Mouse (Mus musculus) midbrain, embryonic 14.5 days (tissue): ENCODE results near the gene Ebp. TPM values are rescaled to one million over a fixed set of nuclear protein-coding genes. Genes with fewer than 3 reads are reported as not detected.

Experiments
- ATAC-seq: fragments of 200-750 bp; cut with Nextera tagmentation; 2 replicates; pipeline ENCODE4 v1.8.0; 2017; ENCODE audit warnings: moderate number of reproducible peaks, moderate library complexity; ENCODE audit not compliant: low FRiP score, low TSS enrichment
- DNase-seq: peaks from one replicate; pipeline ENCODE4 v3.0.0-alpha.2; 2015
- H3K27ac ChIP-seq: fragments of 300-500 bp; sonication (generic); replicated peaks from 2 replicates; pipeline ENCODE4 v1.5.1; 2014; ENCODE audit warnings: mild to moderate bottlenecking, low read depth, low read length, moderate library complexity
- H3K27me3 ChIP-seq: fragments of 300-500 bp; sonication (generic); 2 replicates; pipeline ENCODE4 v1.6.1; 2014; ENCODE audit warnings: low read length, control low read depth, mixed read lengths; ENCODE audit not compliant: control insufficient read depth, insufficient read depth
- H3K36me3 ChIP-seq: fragments of 300-500 bp; sonication (generic); 2 replicates; pipeline ENCODE4 v1.6.1; 2014; ENCODE audit warnings: low read length, control low read depth; ENCODE audit not compliant: control insufficient read depth, insufficient read depth
- H3K4me1 ChIP-seq: fragments of 300-500 bp; sonication (generic); 2 replicates; pipeline ENCODE4 v1.6.1; 2014; ENCODE audit warnings: mild to moderate bottlenecking, antibody characterized with exemption, low read length, control low read depth; ENCODE audit not compliant: control insufficient read depth, insufficient read depth
- H3K4me2 ChIP-seq: fragments of 300-500 bp; sonication (generic); 2 replicates; pipeline ENCODE4 v1.6.1; 2014; ENCODE audit warnings: mild to moderate bottlenecking, low read length, moderate library complexity
- H3K4me3 ChIP-seq: fragments of 300-500 bp; sonication (generic); replicated peaks from 2 replicates; pipeline ENCODE4 v1.5.1; 2014; ENCODE audit warnings: low read depth, low read length
- H3K9ac ChIP-seq: fragments of 300-500 bp; sonication (generic); replicated peaks from 2 replicates; pipeline ENCODE4 v1.6.1; 2014; ENCODE audit warnings: mild to moderate bottlenecking, low read length, moderate library complexity
- H3K9me3 ChIP-seq: fragments of 300-500 bp; sonication (generic); 2 replicates; pipeline ENCODE4 v1.6.1; 2016; ENCODE audit warnings: low read length, control low read depth, mixed read lengths; ENCODE audit not compliant: control insufficient read depth
- WGBS: fragments of 180-500 bp; shearing (Covaris S2); extraction: QIAGEN DNeasy Blood & Tissue Kit; methylation state at CpG from one replicate; pipeline ENCODE4 v1.1.7; 2014; 5-methylcytosine and 5-hydroxymethylcytosine counted together
- polyA plus RNA-seq: library from polyadenylated mRNA; unstranded; fragments of >200 nt; fragmentation: Nextera tagmentation; extraction: Ambion mirVana; gene quantifications from 2 replicates; pipeline ENCODE4 v1.2.1, GENCODE M21; 2014

Gene Ebp
- 24.7 and 29.6 TPM in 2 replicates for polyA plus RNA-seq

GRCm38 (mm10) chrX:8193419-8193723 lies at the start of gene Ebp:
TSS of gene Ebp (minus strand) at chrX:8193512.
- no peaks in the 10 kb centered on the region for H3K9me3 ChIP-seq
- no peaks in the 10 kb centered on the region for H3K27me3 ChIP-seq
- H3K9ac ChIP-seq = peak within 1 kb of the TSS; percentile 49; the same call in 1 of the 2 replicates
- ATAC-seq (peak; percentile 60; the same call in 1 of the 2 replicates), DNase-seq (peak; percentile 13)
- 0 out of 2 replicates have a peak, but pooled peaks cover 5% of the 10 kb centered on the region for H3K4me1 ChIP-seq
- H3K4me3 ChIP-seq = peak within 1 kb of the TSS; percentile 49
- no peaks in the 10 kb centered on the region for H3K36me3 ChIP-seq
- WGBS = 37% methylated on average over 10 of the region's 10 CpGs
- H3K4me2 ChIP-seq = peak within 1 kb of the TSS; percentile 63
- H3K27ac ChIP-seq = peak within 1 kb of the TSS; percentile 76

GRCm38 (mm10) chrX:8238804-8239395 lies 45.6 kb upstream of the Ebp start:
- no peak for ATAC-seq
- 72% methylated on average over 13 of the region's 13 CpGs for WGBS
- H3K27me3 ChIP-seq = no peaks in the 10 kb centered on the region

GRCm38 (mm10) chrX:8236704-8237103 lies 43.4 kb upstream of the Ebp start:
- Histone ChIP-seq H3K36me3 (0 out of 2 replicates have a peak, but pooled peaks cover 3% of the 10 kb centered on the region), H3K4me1 (no peaks in the 10 kb centered on the region), H3K27ac (no peak overlapping the region), H3K4me2 (no peak overlapping the region), H3K9me3 (no peaks in the 10 kb centered on the region), H3K4me3 (no peak overlapping the region), H3K27me3 (no peaks in the 10 kb centered on the region), H3K9ac (no peak overlapping the region)
- 98% methylated on average over 2 of the region's 2 CpGs for WGBS
- ATAC-seq (no peak), DNase-seq (no peak)

More at GRCm38 (mm10) chrX:8238804-8239395, 45.6 kb upstream of the Ebp start:
- H3K36me3 ChIP-seq = 0 out of 2 replicates have a peak, but pooled peaks cover 3% of the 10 kb centered on the region
- H3K4me1 ChIP-seq = no peaks in the 10 kb centered on the region
- H3K9ac ChIP-seq = no peak overlapping the region
- H3K27ac ChIP-seq = no peak overlapping the region
- no peak overlapping the region for H3K4me2 ChIP-seq
- DNase-seq = no peak
- no peak overlapping the region for H3K4me3 ChIP-seq
- no peaks in the 10 kb centered on the region for H3K9me3 ChIP-seq

- H3K36me3 ChIP-seq = no peaks in the 10 kb centered on the region
Observed at GRCm38 (mm10) chrX:8233602-8234001, 40.3 kb upstream of the Ebp start.

GRCm38 (mm10) chrX:8230272-8230671 lies 37.0 kb upstream of the Ebp start:
- WGBS = 73% methylated on average over 4 of the region's 4 CpGs
- no peak overlapping the region for H3K27ac ChIP-seq
- H3K9me3 ChIP-seq = no peaks in the 10 kb centered on the region
- no peak overlapping the region for H3K4me3 ChIP-seq
- H3K4me1 ChIP-seq = no peaks in the 10 kb centered on the region
- DNase-seq (no peak), ATAC-seq (no peak)
- no peaks in the 10 kb centered on the region for H3K36me3 ChIP-seq
- no peak overlapping the region for H3K4me2 ChIP-seq
- no peak overlapping the region for H3K9ac ChIP-seq
- no peaks in the 10 kb centered on the region for H3K27me3 ChIP-seq

More at GRCm38 (mm10) chrX:8233602-8234001, 40.3 kb upstream of the Ebp start:
- Histone ChIP-seq H3K4me1 (no peaks in the 10 kb centered on the region), H3K9ac (no peak overlapping the region), H3K4me3 (no peak overlapping the region), H3K27me3 (no peaks in the 10 kb centered on the region), H3K9me3 (no peaks in the 10 kb centered on the region), H3K4me2 (no peak overlapping the region), H3K27ac (no peak overlapping the region)
- no peak for ATAC-seq
- WGBS = 73% methylated on average over 3 of the region's 3 CpGs
- DNase-seq = no peak

GRCm38 (mm10) chrX:8223473-8223872 lies 30.2 kb upstream of the Ebp start:
- H3K4me1 ChIP-seq = no peaks in the 10 kb centered on the region
- no peaks in the 10 kb centered on the region for H3K36me3 ChIP-seq
- DNase-seq (no peak), ATAC-seq (no peak)
- H3K9me3 ChIP-seq = no peaks in the 10 kb centered on the region
- H3K4me2 ChIP-seq = no peak overlapping the region
- H3K9ac ChIP-seq = no peak overlapping the region
- no peak overlapping the region for H3K27ac ChIP-seq
- H3K27me3 ChIP-seq = no peaks in the 10 kb centered on the region
- WGBS = 93% methylated on average over 7 of the region's 7 CpGs
- no peak overlapping the region for H3K4me3 ChIP-seq

- Histone ChIP-seq H3K4me3 (no peak overlapping the region), H3K9me3 (no peaks in the 10 kb centered on the region), H3K27ac (no peak overlapping the region), H3K9ac (no peak overlapping the region), H3K36me3 (no peaks in the 10 kb centered on the region), H3K27me3 (no peaks in the 10 kb centered on the region), H3K4me1 (no peaks in the 10 kb centered on the region), H3K4me2 (no peak overlapping the region)
- no peak for DNase-seq
- WGBS = 54% methylated on average over 7 of the region's 7 CpGs
- no peak for ATAC-seq
Observed at GRCm38 (mm10) chrX:8222678-8223421, 29.5 kb upstream of the Ebp start.

GRCm38 (mm10) chrX:8222296-8222677 lies 29.0 kb upstream of the Ebp start:
- no peak overlapping the region for H3K27ac ChIP-seq
- H3K4me2 ChIP-seq = no peak overlapping the region
- no peaks in the 10 kb centered on the region for H3K9me3 ChIP-seq
- H3K36me3 ChIP-seq = no peaks in the 10 kb centered on the region
- no peaks in the 10 kb centered on the region for H3K4me1 ChIP-seq
- DNase-seq (no peak), ATAC-seq (no peak)
- no peak overlapping the region for H3K4me3 ChIP-seq
- no peak overlapping the region for H3K9ac ChIP-seq
- H3K27me3 ChIP-seq = no peaks in the 10 kb centered on the region
- WGBS = 82% methylated on average over 3 of the region's 3 CpGs

- H3K9ac ChIP-seq = no peak overlapping the region
- H3K27ac ChIP-seq = no peak overlapping the region
- ATAC-seq (no peak), DNase-seq (no peak)
- no peaks in the 10 kb centered on the region for H3K36me3 ChIP-seq
- no peaks in the 10 kb centered on the region for H3K4me1 ChIP-seq
- no peaks in the 10 kb centered on the region for H3K27me3 ChIP-seq
- no peaks in the 10 kb centered on the region for H3K9me3 ChIP-seq
- H3K4me2 ChIP-seq = no peak overlapping the region
- no peak overlapping the region for H3K4me3 ChIP-seq
- 30% methylated on average over 8 of the region's 8 CpGs for WGBS
Observed at GRCm38 (mm10) chrX:8219651-8220050, 26.3 kb upstream of the Ebp start.
